Mouse (Mus musculus) kidney, embryonic 16.5 days (tissue): ENCODE measurements around the gene Stap2. TPM values are rescaled to one million over a fixed set of nuclear protein-coding genes. Genes with fewer than 3 reads are reported as not detected.
A peak's percentile ranks its signal among the peaks of the same experiment; 100 is the strongest.

Experiments used
- ATAC-seq: fragments of 200-750 bp; cut with Nextera tagmentation; 2 replicates; pipeline ENCODE4 v1.8.0; 2017; ENCODE audit warnings: moderate TSS enrichment; ENCODE audit not compliant: low FRiP score, low TSS enrichment
- H3K27ac ChIP-seq: fragments of 300-500 bp; sonication (generic); 2 replicates; pipeline ENCODE4 v1.5.1; 2014; ENCODE audit warnings: low read length
- H3K27me3 ChIP-seq: fragments of 300-500 bp; sonication (generic); 2 replicates; pipeline ENCODE4 v1.6.1; 2014; ENCODE audit warnings: low read length, control low read depth, mixed read lengths; ENCODE audit not compliant: insufficient read depth
- H3K36me3 ChIP-seq: fragments of 300-500 bp; sonication (generic); 2 replicates; pipeline ENCODE4 v1.6.1; 2014; ENCODE audit warnings: low read length, control low read depth, mixed read lengths; ENCODE audit not compliant: insufficient read depth
- H3K4me1 ChIP-seq: fragments of 300-500 bp; sonication (generic); 2 replicates; pipeline ENCODE4 v1.6.1; 2014; ENCODE audit warnings: low read length, control low read depth, mixed read lengths; ENCODE audit not compliant: insufficient read depth
- H3K4me2 ChIP-seq: fragments of 300-500 bp; sonication (generic); replicated peaks from 2 replicates; pipeline ENCODE4 v1.6.1; 2014; ENCODE audit warnings: low read depth, low read length
- H3K4me3 ChIP-seq: fragments of 300-500 bp; sonication (generic); 2 replicates; pipeline ENCODE4 v1.5.1; 2014; ENCODE audit warnings: mild to moderate bottlenecking, low read length
- H3K9ac ChIP-seq: fragments of 300-500 bp; sonication (generic); replicated peaks from 2 replicates; pipeline ENCODE4 v1.6.1; 2014; ENCODE audit warnings: low read length
- H3K9me3 ChIP-seq: fragments of 300-500 bp; sonication (generic); 2 replicates; pipeline ENCODE4 v1.6.1; 2016; ENCODE audit warnings: low read length, control low read depth
- WGBS: fragments of 180-500 bp; shearing (Covaris S2); extraction: QIAGEN DNeasy Blood & Tissue Kit; methylation state at CpG from one replicate; pipeline ENCODE4 v1.1.7; 2014; 5-methylcytosine and 5-hydroxymethylcytosine counted together
- polyA plus RNA-seq: library from polyadenylated mRNA; unstranded; fragments of >200 nt; fragmentation: Nextera tagmentation; extraction: Ambion mirVana; gene quantifications from 2 replicates; pipeline ENCODE4 v1.2.1, GENCODE M21; 2015

Gene Stap2
- polyA plus RNA-seq, 1 experiment from 2014 or later, result 21.4 TPM

- Histone ChIP-seq H3K27me3 (no peaks in the 10 kb centered on the region), H3K9me3 (no peaks in the 10 kb centered on the region), H3K4me3 (no peak overlapping the region), H3K36me3 (peaks cover 64% of the 10 kb centered on the region), H3K9ac (no peak overlapping the region), H3K4me2 (no peak overlapping the region), H3K27ac (no peak overlapping the region), H3K4me1 (peaks cover 8% of the 10 kb centered on the region; the same call in 1 of the 2 replicates)
- peak; percentile 44; the same call in 1 of the 2 replicates for ATAC-seq
- 69% methylated on average over 20 of the region's 20 CpGs for WGBS
Measured at GRCm38 (mm10) chr17:56018347-56019131, 13.2 kb upstream of the Stap2 start.

- Histone ChIP-seq H3K4me2 (no peak overlapping the region), H3K4me3 (no peak overlapping the region), H3K9ac (no peak overlapping the region), H3K36me3 (peaks cover 70% of the 10 kb centered on the region), H3K4me1 (peaks cover 6% of the 10 kb centered on the region; the same call in 1 of the 2 replicates), H3K9me3 (no peaks in the 10 kb centered on the region), H3K27ac (no peak overlapping the region), H3K27me3 (no peaks in the 10 kb centered on the region)
- no peak for ATAC-seq
- 89% methylated on average over 7 of the region's 7 CpGs for WGBS
Measured at GRCm38 (mm10) chr17:56017848-56018247, 12.5 kb upstream of the Stap2 start.

GRCm38 (mm10) chr17:56016793-56017785 lies 11.7 kb upstream of the Stap2 start:
- Histone ChIP-seq H3K4me2 (no peak overlapping the region), H3K9ac (no peak overlapping the region), H3K27me3 (no peaks in the 10 kb centered on the region), H3K9me3 (no peaks in the 10 kb centered on the region), H3K36me3 (peaks cover 75% of the 10 kb centered on the region), H3K4me3 (no peak overlapping the region), H3K4me1 (no peaks in the 10 kb centered on the region), H3K27ac (no peak overlapping the region)
- WGBS, result 79% methylated on average over 15 of the region's 15 CpGs
- ATAC-seq, result no peak

- Histone ChIP-seq H3K4me1 (no peaks in the 10 kb centered on the region), H3K36me3 (peaks cover 82% of the 10 kb centered on the region), H3K9me3 (no peaks in the 10 kb centered on the region), H3K4me3 (no peak overlapping the region), H3K4me2 (no peak overlapping the region), H3K27ac (no peak overlapping the region), H3K9ac (no peak overlapping the region), H3K27me3 (no peaks in the 10 kb centered on the region)
- 87% methylated on average over 8 of the region's 8 CpGs for WGBS
- no peak for ATAC-seq
Measured at GRCm38 (mm10) chr17:56016382-56016781, 11.0 kb upstream of the Stap2 start.

- Histone ChIP-seq H3K4me2 (no peak overlapping the region), H3K27ac (no peak overlapping the region), H3K36me3 (peaks cover 81% of the 10 kb centered on the region), H3K9ac (no peak overlapping the region), H3K4me3 (no peak overlapping the region), H3K9me3 (no peaks in the 10 kb centered on the region), H3K4me1 (peaks cover 7% of the 10 kb centered on the region), H3K27me3 (no peaks in the 10 kb centered on the region)
- 90% methylated on average over 9 of the region's 9 CpGs for WGBS
- ATAC-seq, result no peak
Measured at GRCm38 (mm10) chr17:56015293-56015692, 9.9 kb upstream of the Stap2 start.

- WGBS, result 83% methylated on average over 7 of the region's 7 CpGs
- no peak for ATAC-seq
Measured at GRCm38 (mm10) chr17:56011441-56011840, 6.1 kb upstream of the Stap2 start.

GRCm38 (mm10) chr17:56010681-56011080 lies 5.3 kb upstream of the Stap2 start:
- Histone ChIP-seq H3K9ac (no peak overlapping the region), H3K4me3 (no peak overlapping the region), H3K4me2 (peak overlapping the region; percentile 74), H3K27me3 (no peaks in the 10 kb centered on the region), H3K4me1 (peaks cover 26% of the 10 kb centered on the region), H3K27ac (no peak overlapping the region), H3K9me3 (no peaks in the 10 kb centered on the region), H3K36me3 (peaks cover 41% of the 10 kb centered on the region)
- WGBS, result 4% methylated on average over 9 of the region's 9 CpGs
- ATAC-seq, result no peak

More at GRCm38 (mm10) chr17:56011441-56011840, 6.1 kb upstream of the Stap2 start:
- Histone ChIP-seq H3K4me1 (peaks cover 26% of the 10 kb centered on the region), H3K9me3 (no peaks in the 10 kb centered on the region), H3K4me3 (no peak overlapping the region), H3K4me2 (no peak overlapping the region), H3K9ac (no peak overlapping the region), H3K27ac (no peak overlapping the region), H3K27me3 (no peaks in the 10 kb centered on the region), H3K36me3 (peaks cover 49% of the 10 kb centered on the region)

- peaks cover 26% of the 10 kb centered on the region for H3K4me1 ChIP-seq
- peak overlapping the region; percentile 90 for H3K4me3 ChIP-seq
- ATAC-seq, result no peak
- no peaks in the 10 kb centered on the region for H3K9me3 ChIP-seq
- no peak overlapping the region for H3K27ac ChIP-seq
- peaks cover 37% of the 10 kb centered on the region for H3K36me3 ChIP-seq
- H3K9ac ChIP-seq, result peak overlapping the region; percentile 83
- WGBS, result 65% methylated on average over 14 of the region's 14 CpGs
- H3K4me2 ChIP-seq, result peak overlapping the region; percentile 74
- H3K27me3 ChIP-seq, result no peaks in the 10 kb centered on the region
Measured at GRCm38 (mm10) chr17:56010255-56010654, 4.9 kb upstream of the Stap2 start.

- peaks cover 34% of the 10 kb centered on the region for H3K36me3 ChIP-seq
- peak overlapping the region; percentile 90 for H3K4me3 ChIP-seq
- H3K4me1 ChIP-seq, result peaks cover 26% of the 10 kb centered on the region
- ATAC-seq, result no peak
- WGBS, result 34% methylated on average over 2 of the region's 2 CpGs
- H3K4me2 ChIP-seq, result peak overlapping the region; percentile 74
- peak overlapping the region; percentile 83 for H3K9ac ChIP-seq
- H3K9me3 ChIP-seq, result no peaks in the 10 kb centered on the region
- H3K27ac ChIP-seq, result no peak overlapping the region
- H3K27me3 ChIP-seq, result no peaks in the 10 kb centered on the region
Measured at GRCm38 (mm10) chr17:56009962-56010240, 4.5 kb upstream of the Stap2 start.
